Mouse (Mus musculus) kidney, postnatal 4 days (tissue): ENCODE measurements around the gene Ube2r2.

Source experiments
- DNase-seq, 2 experiments: peaks; one replicate each; pipeline ENCODE4 v3.0.0; 2021; ENCODE audit warnings: mixed read lengths in 2 of 2

The Ube2r2 gene

GRCm38 (mm10) chr4:41135711-41136453 lies at the start of gene Ube2r2:
Ube2r2 (plus strand) TSS chr4:41135743.
- DNase-seq, result peak; percentile 73 to 85

- no peak for DNase-seq
These were observed 48.6 kb upstream of the Ube2r2 start for GRCm38 (mm10) chr4:41086947-41087346.

- DNase-seq, result no peak
These were observed 47.9 kb upstream of the Ube2r2 start for GRCm38 (mm10) chr4:41087459-41088298.

GRCm38 (mm10) chr4:41089189-41089588 lies 46.4 kb upstream of the Ube2r2 start:
- no peak for DNase-seq

- DNase-seq, result no peak
These were observed 45.8 kb upstream of the Ube2r2 start for GRCm38 (mm10) chr4:41089705-41090104.

- DNase-seq, result no peak
These were observed 44.2 kb upstream of the Ube2r2 start for GRCm38 (mm10) chr4:41091391-41091790.

GRCm38 (mm10) chr4:41092958-41093357 lies 42.6 kb upstream of the Ube2r2 start:
- no peak for DNase-seq

GRCm38 (mm10) chr4:41094361-41094760 lies 41.2 kb upstream of the Ube2r2 start:
- DNase-seq, result peak; percentile 30 to 40

GRCm38 (mm10) chr4:41096169-41096568 lies 39.4 kb upstream of the Ube2r2 start:
- peak; percentile 63 to 75 for DNase-seq

GRCm38 (mm10) chr4:41096794-41097193 lies 38.7 kb upstream of the Ube2r2 start:
- no peak for DNase-seq

GRCm38 (mm10) chr4:41097381-41097780 lies 38.2 kb upstream of the Ube2r2 start:
- no peak for DNase-seq

GRCm38 (mm10) chr4:41097871-41098576 lies 37.5 kb upstream of the Ube2r2 start, which contains the start of gene Aqp3:
Aqp3 (minus strand) TSS chr4:41098183.
- peak; percentile 71 to 78 for DNase-seq

- DNase-seq, result peak in 1 of 2 experiments; percentile 45
These were observed 37.0 kb upstream of the Ube2r2 start for GRCm38 (mm10) chr4:41098577-41098951.

GRCm38 (mm10) chr4:41100986-41101385 lies 34.6 kb upstream of the Ube2r2 start:
- no peak for DNase-seq

- no peak for DNase-seq
These were observed 32.6 kb upstream of the Ube2r2 start for GRCm38 (mm10) chr4:41102901-41103300.

- DNase-seq, result no peak
These were observed 28.1 kb upstream of the Ube2r2 start for GRCm38 (mm10) chr4:41107440-41107839.

- no peak for DNase-seq
These were observed 26.7 kb upstream of the Ube2r2 start for GRCm38 (mm10) chr4:41108717-41109425.

GRCm38 (mm10) chr4:41114358-41115070 lies 21.0 kb upstream of the Ube2r2 start:
- DNase-seq, result no peak

GRCm38 (mm10) chr4:41115074-41115473 lies 20.5 kb upstream of the Ube2r2 start:
- DNase-seq, result no peak

GRCm38 (mm10) chr4:41115793-41116192 lies 19.8 kb upstream of the Ube2r2 start:
- no peak for DNase-seq

GRCm38 (mm10) chr4:41116817-41117216 lies 18.7 kb upstream of the Ube2r2 start:
- DNase-seq, result no peak
